Mouse (Mus musculus): ENCODE measurements at regions not wholly inside any gene's neighbourhood (a gene's known extent, or its start where the extent isn't known, plus 50 kb on each side); places are given as distances from the start of the nearest gene placed in this dataset.

- no peak for DNase-seq (ENCODE audit: low spot score)
Observed at GRCm38 (mm10) chr3:149231346-149231745, 241.0 kb upstream of the Adgrl2 start.

- no peak for DNase-seq (ENCODE audit: low spot score)
Observed at GRCm38 (mm10) chr3:149227556-149227955, 237.2 kb upstream of the Adgrl2 start.

GRCm38 (mm10) chr3:149226723-149227122 lies 236.4 kb upstream of the Adgrl2 start:
- no peak for DNase-seq (ENCODE audit: low spot score)

GRCm38 (mm10) chr3:149225684-149226083 lies 235.3 kb upstream of the Adgrl2 start:
- DNase-seq (ENCODE audit: low spot score), result no peak

GRCm38 (mm10) chr3:149224271-149224670 lies 233.9 kb upstream of the Adgrl2 start:
- DNase-seq (ENCODE audit: low spot score), result no peak

- no peak for DNase-seq (ENCODE audit: low spot score)
Observed at GRCm38 (mm10) chr3:149223776-149224175, 233.4 kb upstream of the Adgrl2 start.

- no peak for DNase-seq (ENCODE audit: low spot score)
Observed at GRCm38 (mm10) chr3:149220958-149221357, 230.6 kb upstream of the Adgrl2 start.

GRCm38 (mm10) chr3:149220304-149220951 lies 230.1 kb upstream of the Adgrl2 start:
- DNase-seq (ENCODE audit: low spot score), result no peak

- no peak for DNase-seq (ENCODE audit: low spot score)
Observed at GRCm38 (mm10) chr3:149219381-149220303, 229.3 kb upstream of the Adgrl2 start.

GRCm38 (mm10) chr3:149217916-149218803 lies 227.8 kb upstream of the Adgrl2 start:
- no peak for DNase-seq (ENCODE audit: low spot score)

- no peak for DNase-seq (ENCODE audit: low spot score)
Observed at GRCm38 (mm10) chr3:149216759-149217400, 226.5 kb upstream of the Adgrl2 start.

GRCm38 (mm10) chr3:149215691-149216090 lies 225.3 kb upstream of the Adgrl2 start:
- no peak for DNase-seq (ENCODE audit: low spot score)

- no peak for DNase-seq (ENCODE audit: low spot score)
Observed at GRCm38 (mm10) chr3:149211909-149212308, 221.6 kb upstream of the Adgrl2 start.

- no peak for DNase-seq (ENCODE audit: low spot score)
Observed at GRCm38 (mm10) chr3:149209260-149209659, 218.9 kb upstream of the Adgrl2 start.

GRCm38 (mm10) chr3:149203451-149203850 lies 213.1 kb upstream of the Adgrl2 start:
- DNase-seq (ENCODE audit: low spot score), result no peak

GRCm38 (mm10) chr3:149196477-149197185 lies 206.3 kb upstream of the Adgrl2 start:
- DNase-seq (ENCODE audit: low spot score), result no peak

GRCm38 (mm10) chr3:149190856-149191576 lies 200.7 kb upstream of the Adgrl2 start:
- no peak for DNase-seq (ENCODE audit: low spot score)

- DNase-seq (ENCODE audit: low spot score), result no peak
Observed at GRCm38 (mm10) chr3:149184136-149184551, 193.8 kb upstream of the Adgrl2 start.

- DNase-seq (ENCODE audit: low spot score), result no peak
Observed at GRCm38 (mm10) chr3:149182095-149182494, 191.7 kb upstream of the Adgrl2 start.

- DNase-seq (ENCODE audit: low spot score), result no peak
Observed at GRCm38 (mm10) chr3:149180129-149180528, 189.8 kb upstream of the Adgrl2 start.
